ENCODE assay signal across 13 mouse cellular contexts in genomic region chrX:73512904-73513303, GRCm38 (mm10). TPM values are rescaled to one million over a fixed set of nuclear protein-coding genes. Genes with fewer than 3 reads are reported as not detected.
DNase-seq lines count a peak whose midpoint lies in the region; ATAC-seq and TF ChIP-seq lines count a peak whose summit lies in the region.
"Had no signal": no experiment of that assay in that cellular context is flagged by ENCODE, and none has a peak within 500 bp of the region (broad histone marks: within the 10 kb centered on the region; RNA-seq: fewer than 3 reads in every experiment).

No protein-coding gene starts in this region.

- ATAC-seq in forebrain, embryonic 14.5 days = peak; percentile 88
- ATAC-seq in forebrain, embryonic 12.5 days (ENCODE audit: low FRiP score) = no peak

- intact Hi-C loops in left cerebral cortex, postnatal 36 days (cut with DNase I) = no loop called here
- intact Hi-C loops in heart, adult 2 months (cut with DNase I) = no loop called here

- no peaks in the 10 kb centered on the region for H3K36me3 ChIP-seq in forebrain, embryonic 14.5 days (ENCODE audit: control insufficient read depth, insufficient read depth, low read length)
- H3K36me3 ChIP-seq in forebrain, embryonic 12.5 days (replicated peaks) = no peaks in the 10 kb centered on the region
- H3K36me3 ChIP-seq in heart, adult 2 months (ENCODE audit: control insufficient read depth, insufficient read depth, low read length) = no peaks in the 10 kb centered on the region
- H3K36me3 ChIP-seq: limb, embryonic 15.5 days; lung, embryonic 15.5 days had no signal

- no peaks in the 10 kb centered on the region for H3K4me1 ChIP-seq in forebrain, embryonic 14.5 days (ENCODE audit: control insufficient read depth, insufficient read depth, low read length)
- no peaks in the 10 kb centered on the region for H3K4me1 ChIP-seq in forebrain, embryonic 12.5 days
- no peaks in the 10 kb centered on the region for H3K4me1 ChIP-seq in heart, adult 2 months (ENCODE audit: control insufficient read depth, insufficient read depth, low read length)
- H3K4me1 ChIP-seq: limb, embryonic 15.5 days; lung, embryonic 15.5 days had no signal

- peak; percentile 57 for DNase-seq in forebrain, embryonic 14.5 days (ENCODE audit: low spot score)
- peak; percentile 19 to 34 for DNase-seq in cerebellum, postnatal 10 days
- peak; percentile 18 to 64 for DNase-seq in frontal cortex, adult 2 months (ENCODE audit: extremely low spot score in 1 of 2, low spot score in 1 of 2)
- peak; percentile 52 to 66 for DNase-seq in left cerebral cortex, postnatal 36 days (ENCODE audit: low spot score in 2 of 2)
- DNase-seq in heart, adult 2 months = no peak
- no peak for DNase-seq in kidney, postnatal 25 days
- DNase-seq: kidney, adult 8-10 months; midbrain, embryonic 14.5 days had no signal

- H3K27me3 ChIP-seq in forebrain, embryonic 14.5 days (replicated peaks; ENCODE audit: control insufficient read depth, insufficient read depth, low read length) = no peaks in the 10 kb centered on the region
- 0 out of 2 replicates have a peak, but pooled peaks cover 3% of the 10 kb centered on the region for H3K27me3 ChIP-seq in forebrain, embryonic 12.5 days
- H3K27me3 ChIP-seq in heart, adult 2 months (ENCODE audit: control insufficient read depth, insufficient read depth, low read length) = no peaks in the 10 kb centered on the region
- H3K27me3 ChIP-seq: lung, embryonic 15.5 days had no signal

- H3K4me2 ChIP-seq in forebrain, embryonic 14.5 days (ENCODE audit: low read length) = no peak overlapping the region
- no peak overlapping the region for H3K4me2 ChIP-seq in forebrain, embryonic 12.5 days
- H3K4me2 ChIP-seq: limb, embryonic 15.5 days; lung, embryonic 15.5 days had no signal

- H3K27ac ChIP-seq in forebrain, embryonic 14.5 days (ENCODE audit: low read depth, low read length) = 0 out of 2 replicates have a peak overlapping the region, but pooled peaks have one; percentile 27
- no peak overlapping the region for H3K27ac ChIP-seq in forebrain, embryonic 12.5 days
- no peak overlapping the region for H3K27ac ChIP-seq in heart, adult 2 months
- H3K27ac ChIP-seq: limb, embryonic 15.5 days; lung, embryonic 15.5 days had no signal

- no peak overlapping the region for H3K9ac ChIP-seq in forebrain, embryonic 14.5 days (ENCODE audit: low read length)
- H3K9ac ChIP-seq in forebrain, embryonic 12.5 days = no peak overlapping the region
- no peak overlapping the region for H3K9ac ChIP-seq in heart, adult 2 months (ENCODE audit: low read depth, low read length)
- H3K9ac ChIP-seq: limb, embryonic 15.5 days; lung, embryonic 15.5 days had no signal

- 25% methylated on average over 3 of the region's 3 CpGs for WGBS in forebrain, embryonic 14.5 days
- WGBS in forebrain, embryonic 12.5 days = 35% methylated on average over 3 of the region's 3 CpGs
- 41% methylated on average over 3 of the region's 3 CpGs for WGBS in heart, adult 2 months

- no peak for TF ChIP-seq CTCF in heart, adult 2 months (IDR thresholded peaks at IDR 0.05)

- H3K79me2 ChIP-seq in heart, adult 2 months (replicated peaks; ENCODE audit: control insufficient read depth, insufficient read depth, low read length) = no peaks in the 10 kb centered on the region

- H3K4me3 ChIP-seq in forebrain, embryonic 14.5 days (ENCODE audit: low read depth, low read length) = no peak overlapping the region
- no peak overlapping the region for H3K4me3 ChIP-seq in forebrain, embryonic 12.5 days (replicated peaks)
- H3K4me3 ChIP-seq in heart, adult 2 months = no peak overlapping the region
- H3K4me3 ChIP-seq: erythroblast, embryonic 14.5 days; limb, embryonic 15.5 days; lung, embryonic 15.5 days had no signal

- H3K9me3 ChIP-seq in forebrain, embryonic 14.5 days (replicated peaks; ENCODE audit: control insufficient read depth, low read length) = no peaks in the 10 kb centered on the region
- no peaks in the 10 kb centered on the region for H3K9me3 ChIP-seq in forebrain, embryonic 12.5 days
- H3K9me3 ChIP-seq: limb, embryonic 15.5 days; lung, embryonic 15.5 days had no signal

- no peak for TF ChIP-seq POLR2A in heart, adult 2 months (IDR thresholded peaks at IDR 0.05; ENCODE audit: insufficient read depth, low read depth, low read length)

- TF ChIP-seq EP300 in heart, adult 2 months (IDR thresholded peaks at IDR 0.05; ENCODE audit: insufficient read depth, low read depth, low read length) = no peak

RNA-seq across cellular contexts. Expression of gene Atp2b3, which starts 10.0 kb away (rescaled TPM):
- polyA plus RNA-seq in forebrain, embryonic 14.5 days (2014; fragmentation: Nextera tagmentation; extraction: Ambion mirVana) = 2.1 and 3.8 TPM in 2 replicates
- 0.74 and 0.78 TPM in 2 replicates for polyA plus RNA-seq in forebrain, embryonic 12.5 days (2016; fragmentation: Nextera tagmentation; extraction: Ambion mirVana)
- 29.2 and 35.8 TPM in 2 replicates for polyA plus RNA-seq in frontal cortex, adult 2 months (2012; rRNA removed)
- 10 to 100 TPM; 95.2 to 98.6 TPM for total RNA-seq in left cerebral cortex, postnatal 36 days (2021)
- under 1 TPM in 1 of 2 experiments, not detected in 1; 0.14 TPM for total RNA-seq in heart, adult 2 months (2021)
- polyA plus RNA-seq in heart, adult 2 months (2012; rRNA removed) = 0.09 and 0.12 TPM in 2 replicates
- polyA plus RNA-seq: erythroblast, embryonic 14.5 days; thymus, postnatal 0 days had no signal

RNA-seq across cellular contexts. Expression of gene Bgn, which starts 29.5 kb away (rescaled TPM):
- polyA plus RNA-seq in forebrain, embryonic 14.5 days (2014; fragmentation: Nextera tagmentation; extraction: Ambion mirVana) = 15.5 and 18.0 TPM in 2 replicates
- 21.4 and 21.5 TPM in 2 replicates for polyA plus RNA-seq in forebrain, embryonic 12.5 days (2016; fragmentation: Nextera tagmentation; extraction: Ambion mirVana)
- 28.2 and 30.2 TPM in 2 replicates for polyA plus RNA-seq in frontal cortex, adult 2 months (2012; rRNA removed)
- 10 to 100 TPM; 15.2 to 19.5 TPM for total RNA-seq in left cerebral cortex, postnatal 36 days (2021)
- 100 to 1,000 TPM; 190 to 202 TPM for total RNA-seq in heart, adult 2 months (2021)
- 378 and 439 TPM in 2 replicates for polyA plus RNA-seq in heart, adult 2 months (2012; rRNA removed)

RNA-seq across cellular contexts. Expression of gene Haus7, which starts 54.1 kb away (rescaled TPM):
- 64.2 TPM in 2 replicates for polyA plus RNA-seq in forebrain, embryonic 14.5 days (2014; fragmentation: Nextera tagmentation; extraction: Ambion mirVana)
- 68.2 and 72.9 TPM in 2 replicates for polyA plus RNA-seq in forebrain, embryonic 12.5 days (2016; fragmentation: Nextera tagmentation; extraction: Ambion mirVana)
- 11.7 and 12.7 TPM in 2 replicates for polyA plus RNA-seq in frontal cortex, adult 2 months (2012; rRNA removed)
- 1 to 10 TPM; 6.7 to 8.9 TPM for total RNA-seq in left cerebral cortex, postnatal 36 days (2021)
- 1 to 10 TPM; 4.3 to 5.5 TPM for total RNA-seq in heart, adult 2 months (2021)
- 6.0 and 8.9 TPM in 2 replicates for polyA plus RNA-seq in heart, adult 2 months (2012; rRNA removed)

Comparison
In these comparisons a context has a peak if more than half of its experiments do, and no peak if none do; other contexts are left out.
1. DNase-seq: peak in forebrain, embryonic 14.5 days (single experiment), cerebellum, postnatal 10 days (2 of 2), frontal cortex, adult 2 months (2 of 2) and left cerebral cortex, postnatal 36 days (2 of 2); none in heart, adult 2 months (0 of 2) and kidney, postnatal 25 days (0 of 2).
2. RNA of gene Bgn, which starts 29.5 kb away (polyA plus RNA-seq): 378 to 439 TPM in heart, adult 2 months; 28.2 to 30.2 TPM in frontal cortex, adult 2 months, 21.4 to 21.5 TPM in forebrain, embryonic 12.5 days and 15.5 to 18.0 TPM in forebrain, embryonic 14.5 days; every median in the first group is over 10 times any median in the second.